Mouse (Mus musculus) embryonic fibroblast, embryonic 13.5 days (primary cell): ENCODE results near the gene G0s2.

Experiments
- CTCF ChIP-seq: IDR thresholded peaks from 2 replicates; pipeline ENCODE4 v1.5.1; 2011; ENCODE audit warnings: mild to moderate bottlenecking, control low read depth, low read length, moderate library complexity, borderline replicate concordance; ENCODE audit not compliant: insufficient read depth
- POLR2A ChIP-seq: IDR thresholded peaks from 2 replicates; pipeline ENCODE4 v1.6.1; 2011; ENCODE audit warnings: low read depth, mild to moderate bottlenecking, control low read depth, low read length, moderate library complexity

GRCm38 (mm10) chr1:193259559-193259958, 13.5 kb downstream of the G0s2 start:
- TF ChIP-seq CTCF (no peak), POLR2A (no peak)
